Mouse (Mus musculus) forebrain, embryonic 10.5 days (tissue): ENCODE data around the gene Upk2. TPM values are rescaled to one million over a fixed set of nuclear protein-coding genes. Genes with fewer than 3 reads are reported as not detected.
A peak's percentile ranks its signal among the peaks of the same experiment; 100 is the strongest.
"Not testable (repeated sequence)": the region's sequence is repeated elsewhere in the genome, so short reads cannot be mapped to it uniquely, and the experiment has no call there.

Source experiments
- DNase-seq: peaks from one replicate; pipeline ENCODE4 v3.0.0-alpha.2; 2017; ENCODE audit warnings: low spot score; ENCODE audit errors: extremely low spot score
- H3K27ac ChIP-seq: fragments of 300-500 bp; sonication (generic); 2 replicates; pipeline ENCODE4 v1.5.1; 2016; ENCODE audit warnings: mild to moderate bottlenecking
- H3K27me3 ChIP-seq: fragments of 300-500 bp; sonication (generic); 2 replicates; pipeline ENCODE4 v1.6.1; 2016; ENCODE audit warnings: mild to moderate bottlenecking; ENCODE audit not compliant: poor library complexity, severe bottlenecking
- H3K36me3 ChIP-seq: fragments of 300-500 bp; sonication (generic); replicated peaks from 2 replicates; pipeline ENCODE4 v1.6.1; 2016; ENCODE audit warnings: mild to moderate bottlenecking, moderate library complexity
- H3K4me1 ChIP-seq: fragments of 300-500 bp; sonication (generic); 2 replicates; pipeline ENCODE4 v1.6.1; 2016
- H3K4me3 ChIP-seq: fragments of 300-500 bp; sonication (generic); 2 replicates; pipeline ENCODE4 v1.5.1; 2016; ENCODE audit warnings: mild to moderate bottlenecking, moderate library complexity
- H3K9me3 ChIP-seq: fragments of 300-500 bp; sonication (generic); 2 replicates; pipeline ENCODE4 v1.6.1; 2016; ENCODE audit warnings: mild to moderate bottlenecking, moderate library complexity
- WGBS: fragments of 180-500 bp; shearing (Covaris S2); methylation state at CpG from one replicate; pipeline ENCODE4 v1.1.7; 2016; 5-methylcytosine and 5-hydroxymethylcytosine counted together
- polyA plus RNA-seq: library from polyadenylated mRNA; unstranded; fragments of >200 nt; fragmentation: Nextera tagmentation; extraction: Ambion mirVana; gene quantifications from 2 replicates; pipeline ENCODE4 v1.2.1, GENCODE M21; 2016

Upk2 gene
- polyA plus RNA-seq, 1 experiment from 2014 or later = not detected

DNA sequence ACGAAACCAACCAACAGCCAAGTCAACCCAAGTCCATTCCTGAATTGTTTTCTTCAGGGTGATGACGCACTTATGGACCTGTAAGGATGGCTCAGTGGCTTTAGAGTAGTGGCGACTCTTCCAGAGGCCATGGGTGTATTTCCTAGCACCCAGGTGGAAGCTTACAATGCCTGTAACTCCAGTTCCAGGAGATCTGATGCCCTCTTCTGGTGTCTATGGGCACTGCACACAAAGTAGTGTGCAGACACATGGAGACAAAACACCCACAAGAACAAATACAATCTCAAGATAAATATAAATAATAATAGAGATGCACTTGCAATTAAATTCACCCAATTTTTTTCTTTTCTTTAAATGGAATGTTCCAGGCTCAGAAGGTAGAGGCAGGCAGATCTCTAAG, 21.2 kb upstream of the Upk2 start:
- H3K36me3 ChIP-seq = no peaks in the 10 kb centered on the region
- DNase-seq = no peak
- peaks cover 38% of the 10 kb centered on the region for H3K4me1 ChIP-seq
- H3K4me3 ChIP-seq = no peak overlapping the region
- WGBS = 93% methylated on average over 3 of the region's 3 CpGs
- H3K9me3 ChIP-seq = no peaks in the 10 kb centered on the region
- peaks cover 17% of the 10 kb centered on the region for H3K27me3 ChIP-seq
- no peak overlapping the region for H3K27ac ChIP-seq

GRCm38 (mm10) chr9:44474327-44474726, 19.6 kb upstream of the Upk2 start:
- H3K4me1 ChIP-seq = peaks cover 23% of the 10 kb centered on the region
- no peak overlapping the region for H3K4me3 ChIP-seq
- no peaks in the 10 kb centered on the region for H3K36me3 ChIP-seq
- WGBS = 30% methylated on average over 1 of the region's 1 CpGs
- DNase-seq = no peak
- H3K27me3 ChIP-seq = peaks cover 14% of the 10 kb centered on the region
- no peak overlapping the region for H3K27ac ChIP-seq
- no peaks in the 10 kb centered on the region for H3K9me3 ChIP-seq

DNA sequence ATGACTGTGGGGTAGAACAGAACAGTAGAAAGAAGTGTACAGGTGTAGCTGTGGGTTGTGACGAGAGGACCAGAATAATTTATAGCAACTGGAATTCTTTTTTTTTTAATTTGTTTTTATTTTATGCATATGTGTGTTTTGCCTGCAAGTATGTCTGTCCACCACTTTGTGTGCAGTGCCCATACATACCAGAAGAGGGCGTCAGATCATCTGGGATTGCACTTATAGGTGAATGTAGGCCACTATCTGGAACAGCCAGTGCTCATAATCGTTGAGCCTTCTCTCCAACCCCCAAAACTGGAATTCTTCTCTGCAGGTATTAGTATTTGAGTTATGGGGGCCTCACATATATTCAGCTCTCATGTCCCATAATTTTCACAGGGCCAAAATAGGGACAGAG, 18.4 kb upstream of the Upk2 start:
- Histone ChIP-seq H3K9me3 (no peaks in the 10 kb centered on the region), H3K27me3 (peaks cover 14% of the 10 kb centered on the region), H3K36me3 (no peaks in the 10 kb centered on the region), H3K4me3 (no peak overlapping the region), H3K4me1 (peaks cover 22% of the 10 kb centered on the region), H3K27ac (no peak overlapping the region)
- no peak for DNase-seq
- WGBS = 66% methylated on average over 3 of the region's 3 CpGs

- Histone ChIP-seq H3K4me1 (peaks cover 16% of the 10 kb centered on the region), H3K4me3 (no peak overlapping the region), H3K36me3 (no peaks in the 10 kb centered on the region), H3K9me3 (no peaks in the 10 kb centered on the region), H3K27ac (no peak overlapping the region), H3K27me3 (no peaks in the 10 kb centered on the region)
- DNase-seq = no peak
- 68% methylated on average over 2 of the region's 2 CpGs for WGBS
Measured at GRCm38 (mm10) chr9:44468800-44469199, 14.0 kb upstream of the Upk2 start.

DNA sequence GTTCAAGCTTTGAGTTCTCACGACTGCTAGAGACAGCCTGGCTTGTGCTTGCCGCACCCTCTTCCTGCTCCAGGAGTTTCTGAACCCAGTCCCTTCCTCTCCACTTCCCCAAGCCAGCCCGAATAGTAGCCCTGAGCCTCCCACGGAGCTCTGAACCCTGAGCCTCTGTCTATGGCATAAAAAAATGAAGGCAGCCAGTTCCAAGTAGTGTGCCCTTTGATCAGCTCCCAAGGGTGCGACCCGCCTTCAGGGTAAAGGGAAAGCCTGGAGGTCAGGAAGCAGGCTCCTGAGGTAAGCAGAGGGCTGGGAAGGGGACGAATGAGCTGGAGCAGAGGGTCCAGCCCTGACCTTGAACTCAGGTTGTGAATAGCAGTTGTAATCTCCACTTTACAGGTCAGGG, 13.4 kb upstream of the Upk2 start:
- WGBS = 67% methylated on average over 7 of the region's 7 CpGs
- Histone ChIP-seq H3K36me3 (no peaks in the 10 kb centered on the region), H3K27me3 (no peaks in the 10 kb centered on the region), H3K4me1 (peaks cover 16% of the 10 kb centered on the region), H3K9me3 (no peaks in the 10 kb centered on the region), H3K27ac (no peak overlapping the region), H3K4me3 (no peak overlapping the region)
- no peak for DNase-seq

GRCm38 (mm10) chr9:44461950-44462349, 7.2 kb upstream of the Upk2 start:
- no peaks in the 10 kb centered on the region for H3K36me3 ChIP-seq
- H3K27ac ChIP-seq = no peak overlapping the region
- H3K9me3 ChIP-seq = no peaks in the 10 kb centered on the region
- no peak overlapping the region for H3K4me3 ChIP-seq
- peaks cover 6% of the 10 kb centered on the region; the same call in 1 of the 2 replicates for H3K27me3 ChIP-seq
- peaks cover 14% of the 10 kb centered on the region for H3K4me1 ChIP-seq
- 85% methylated on average over 5 of the region's 5 CpGs for WGBS
- DNase-seq = no peak

- peak; percentile 87 for DNase-seq
- Histone ChIP-seq H3K9me3 (no peaks in the 10 kb centered on the region), H3K27ac (peak overlapping the region; percentile 81), H3K4me3 (peak overlapping the region; percentile 22; the same call in 1 of the 2 replicates), H3K36me3 (no peaks in the 10 kb centered on the region), H3K4me1 (peaks cover 42% of the 10 kb centered on the region), H3K27me3 (peaks cover 51% of the 10 kb centered on the region)
- WGBS = 4% methylated on average over 11 of the region's 11 CpGs
Measured at GRCm38 (mm10) chr9:44457035-44457742, 2.4 kb upstream of the Upk2 start.

DNA sequence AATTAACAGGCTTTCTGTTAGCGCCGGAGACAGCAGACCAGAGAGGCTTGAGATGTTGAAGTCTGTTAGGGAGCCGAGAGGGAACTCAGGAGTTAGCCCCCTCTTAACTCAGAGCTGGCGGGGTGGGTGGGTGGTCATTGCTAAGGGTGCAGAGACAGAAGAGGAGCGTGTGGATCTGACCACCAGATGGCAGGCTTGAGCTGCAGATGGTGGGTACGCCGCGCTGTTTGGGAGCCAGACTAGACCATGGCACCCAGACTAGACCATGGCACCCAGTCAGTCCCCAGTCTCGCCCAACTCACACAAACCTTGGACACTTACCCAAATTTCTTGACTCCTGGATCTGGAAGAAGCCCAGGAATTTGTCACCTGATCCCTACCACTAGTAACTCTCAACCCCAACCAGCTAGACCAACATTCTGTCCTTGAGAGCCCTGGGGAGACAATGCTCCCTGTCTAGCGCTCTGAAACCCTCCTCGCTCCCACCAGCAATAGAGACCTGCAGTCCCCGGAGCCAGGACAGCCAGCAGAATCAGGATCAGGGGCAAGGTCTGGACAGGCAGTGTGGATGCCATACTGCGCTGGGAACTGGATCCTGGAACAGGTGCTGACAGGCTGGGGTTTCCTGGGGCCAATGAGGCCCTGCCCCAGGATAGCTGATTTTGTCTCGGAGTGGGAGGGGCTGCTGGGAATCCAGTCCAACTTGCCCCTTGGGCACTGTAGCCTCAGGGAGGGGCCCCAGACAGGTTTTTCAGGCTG, 465 bp downstream of the Upk2 start:
- Histone ChIP-seq H3K4me3 (no peak overlapping the region), H3K27ac (peak overlapping the region; percentile 49; the same call in 1 of the 2 replicates), H3K9me3 (no peaks in the 10 kb centered on the region), H3K36me3 (no peaks in the 10 kb centered on the region), H3K4me1 (peaks cover 42% of the 10 kb centered on the region), H3K27me3 (peaks cover 51% of the 10 kb centered on the region)
- 11% methylated on average over 14 of the region's 14 CpGs for WGBS
- DNase-seq = peak; percentile 82

DNA sequence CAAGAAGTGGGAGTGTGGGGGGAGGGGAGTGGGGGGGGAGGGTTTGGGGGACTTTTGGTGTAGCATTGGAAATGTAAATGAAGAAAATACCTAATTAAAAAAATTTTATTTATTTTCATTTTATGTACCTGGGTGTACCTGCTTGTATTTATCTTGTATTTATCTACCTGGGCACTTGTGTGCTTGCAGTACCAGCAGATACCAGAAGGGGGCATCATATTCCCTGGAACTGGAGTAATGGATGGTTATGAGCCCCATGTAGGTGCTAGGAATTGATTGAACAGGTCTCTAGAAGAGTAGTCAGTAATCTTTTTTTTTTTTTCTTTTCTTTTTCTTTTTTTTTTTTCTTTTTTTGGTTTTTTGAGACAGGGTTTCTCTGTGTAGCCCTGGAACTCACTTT, 4.4 kb downstream of the Upk2 start:
- Histone ChIP-seq H3K27ac (no peak overlapping the region), H3K4me1 (peaks cover 20% of the 10 kb centered on the region), H3K4me3 (no peak overlapping the region), H3K27me3 (peaks cover 32% of the 10 kb centered on the region), H3K36me3 (no peaks in the 10 kb centered on the region), H3K9me3 (no peaks in the 10 kb centered on the region)
- no peak for DNase-seq

- H3K4me3 ChIP-seq, H3K9me3 ChIP-seq, H3K36me3 ChIP-seq, H3K4me1 ChIP-seq, H3K27me3 ChIP-seq, DNase-seq, H3K27ac ChIP-seq: not testable (repeated sequence)
- WGBS = 89% methylated on average over 7 of the region's 7 CpGs
Measured at GRCm38 (mm10) chr9:44444402-44445025, 10.3 kb downstream of the Upk2 start.

- Histone ChIP-seq H3K4me1 (peaks cover under 1% of the 10 kb centered on the region), H3K4me3 (no peak within 1 kb of the TSS), H3K27me3 (no peaks in the 10 kb centered on the region), H3K9me3 (peaks cover 4% of the 10 kb centered on the region; the same call in 1 of the 2 replicates), H3K27ac (no peak within 1 kb of the TSS), H3K36me3 (no peaks in the 10 kb centered on the region)
- no peak for DNase-seq
- 76% methylated on average over 19 of the region's 19 CpGs for WGBS
Measured at GRCm38 (mm10) chr9:44440961-44441360, 13.8 kb downstream of the Upk2 start, which contains the start of gene Foxr1. Gene Foxr1 (minus strand): TSS chr9:44441136.

GRCm38 (mm10) chr9:44435747-44436146, 19.0 kb downstream of the Upk2 start:
- H3K4me3 ChIP-seq = no peak overlapping the region
- DNase-seq = no peak
- peaks cover 2% of the 10 kb centered on the region; the same call in 1 of the 2 replicates for H3K9me3 ChIP-seq
- H3K27ac ChIP-seq = no peak overlapping the region
- WGBS = 86% methylated on average over 6 of the region's 6 CpGs
- H3K4me1 ChIP-seq = peaks cover 7% of the 10 kb centered on the region
- no peaks in the 10 kb centered on the region for H3K36me3 ChIP-seq
- no peaks in the 10 kb centered on the region for H3K27me3 ChIP-seq
